Mouse (Mus musculus) testis, adult 2 months (tissue): ENCODE data around the gene Slc25a51.

Experiments
- CTCF ChIP-seq: fragments of 200-500 bp; IDR thresholded peaks from 2 replicates; pipeline ENCODE4 v1.5.1; 2012; ENCODE audit warnings: low read depth, mild to moderate bottlenecking, inconsistent platforms, low read length, moderate library complexity; ENCODE audit not compliant: control insufficient read depth, insufficient read depth, insufficient replicate concordance
- POLR2A ChIP-seq: fragments of 200-500 bp; IDR thresholded peaks from 2 replicates; pipeline ENCODE4 v1.6.1; 2012; ENCODE audit warnings: low read depth, mild to moderate bottlenecking, inconsistent platforms, low read length, moderate library complexity; ENCODE audit not compliant: control insufficient read depth

DNA sequence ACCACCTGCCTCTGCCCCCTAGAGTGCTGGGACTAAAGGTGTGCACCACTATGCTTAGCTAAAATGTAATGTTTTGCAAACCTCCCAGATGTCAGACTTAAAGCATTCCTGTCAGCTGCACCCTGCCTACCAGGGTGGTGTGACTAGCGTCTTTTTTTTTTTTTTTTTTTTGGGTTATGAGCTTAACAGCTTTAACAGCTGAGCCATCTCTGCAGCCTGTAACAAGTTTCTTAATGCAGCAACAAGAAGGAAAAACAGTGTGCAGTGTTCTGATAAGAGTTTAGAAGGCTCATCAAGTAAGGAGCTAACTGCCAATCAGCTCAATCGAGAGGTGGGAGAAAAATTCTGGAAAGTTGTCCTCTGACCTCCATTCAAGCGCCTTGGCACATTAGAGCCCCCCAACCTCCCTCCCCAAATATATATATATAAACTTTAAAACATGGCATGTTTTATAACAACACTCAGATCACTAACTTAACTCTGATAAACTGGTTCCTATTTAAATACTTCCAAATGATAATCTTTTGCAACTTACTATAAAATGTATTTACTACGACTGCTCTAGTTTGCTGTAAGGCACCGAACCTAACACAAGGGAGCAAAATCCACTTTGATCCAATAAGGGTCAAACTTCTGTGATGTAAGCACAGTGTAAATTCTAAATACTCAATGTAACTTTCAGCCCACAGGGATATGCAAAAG is 1.4 kb downstream of the Slc25a51 start:
- TF ChIP-seq CTCF, result no peak
- TF ChIP-seq POLR2A, result no peak
